Mouse (Mus musculus): Measurements from ENCODE around the gene Emp1. TPM values are rescaled to one million over a fixed set of nuclear protein-coding genes. Genes with fewer than 3 reads are reported as not detected.

The Emp1 gene
- polyA plus RNA-seq, 1 experiment from 2014 or later, result 37.4 TPM

DNA sequence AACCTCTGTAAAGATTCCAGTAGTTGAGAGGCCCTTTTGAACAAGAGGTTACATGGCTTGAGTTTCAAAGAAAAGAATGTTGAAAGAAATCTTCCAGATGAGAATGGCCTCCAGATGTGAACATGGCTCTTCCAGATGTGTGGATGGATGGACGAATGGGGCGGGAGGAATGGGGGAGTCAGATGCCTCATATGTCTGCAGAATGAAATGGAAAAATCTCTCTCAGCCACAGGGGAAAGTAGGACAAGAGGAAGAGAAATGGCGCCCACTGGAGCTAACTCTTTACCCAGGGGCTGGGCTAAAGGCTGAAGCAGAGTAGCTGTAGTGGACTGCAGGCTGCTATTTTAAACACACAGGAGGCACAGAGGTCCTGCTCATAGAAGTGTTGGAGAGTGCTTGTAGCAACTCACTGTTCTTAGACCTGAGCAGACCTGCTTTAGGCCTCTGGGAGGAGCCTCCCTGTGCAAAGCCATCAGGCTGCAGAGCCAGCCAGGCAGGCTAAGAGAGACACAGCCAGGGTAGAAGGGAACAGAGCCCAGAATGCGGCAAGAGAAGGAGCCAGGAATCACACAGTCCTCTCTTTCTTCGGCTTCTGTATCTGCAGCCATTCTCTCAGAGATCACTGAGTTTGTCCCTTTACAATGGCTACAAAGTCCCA lies 28.2 kb upstream of the Emp1 start:
- H3K27ac ChIP-seq (replicated peaks), result peak overlapping the region; percentile 63

DNA sequence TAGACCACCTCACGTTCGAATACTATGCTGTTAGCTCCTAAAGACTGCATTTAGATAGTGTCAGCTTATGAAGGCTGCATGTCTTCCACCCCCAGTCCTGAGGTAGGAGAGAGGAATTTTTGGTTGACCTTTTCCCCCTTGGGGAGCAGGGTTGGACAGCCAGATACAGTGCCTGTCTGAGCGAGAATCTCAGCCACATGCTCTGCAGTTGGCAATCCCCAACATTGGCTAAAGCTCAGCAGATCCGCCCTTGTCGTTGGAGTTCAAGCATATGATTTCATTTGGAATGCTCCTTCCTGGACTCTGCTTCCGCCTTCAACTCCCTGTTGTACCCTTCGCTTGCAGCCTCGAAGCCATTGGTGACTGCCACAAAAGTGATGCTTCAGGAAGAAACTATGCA lies 26.0 kb upstream of the Emp1 start:
- Histone ChIP-seq H3K4me1 (peaks cover 35% of the 10 kb centered on the region), H3K9me3 (no peaks in the 10 kb centered on the region), H3K4me2 (no peak overlapping the region), H3K9ac (no peak overlapping the region), H3K27me3 (replicated peaks) (no peaks in the 10 kb centered on the region), H3K36me3 (no peaks in the 10 kb centered on the region), H3K27ac (replicated peaks) (no peak overlapping the region), H3K4me3 (no peak overlapping the region)
- ATAC-seq (ENCODE audit: extremely low read depth, insufficient number of reproducible peaks, low FRiP score, low TSS enrichment), result no peak
- 83% methylated on average over 8 of the region's 8 CpGs for WGBS

More for the DNA sequence above, 28.2 kb upstream of the Emp1 start:
- Histone ChIP-seq H3K4me1 (peaks cover 30% of the 10 kb centered on the region), H3K9ac (no peak overlapping the region; the same call in 1 of the 2 replicates), H3K9me3 (no peaks in the 10 kb centered on the region), H3K4me2 (no peak overlapping the region), H3K4me3 (no peak overlapping the region), H3K27me3 (replicated peaks) (no peaks in the 10 kb centered on the region), H3K36me3 (no peaks in the 10 kb centered on the region)
- ATAC-seq (ENCODE audit: extremely low read depth, insufficient number of reproducible peaks, low FRiP score, low TSS enrichment), result no peak
- WGBS, result 46% methylated on average over 5 of the region's 5 CpGs

DNA sequence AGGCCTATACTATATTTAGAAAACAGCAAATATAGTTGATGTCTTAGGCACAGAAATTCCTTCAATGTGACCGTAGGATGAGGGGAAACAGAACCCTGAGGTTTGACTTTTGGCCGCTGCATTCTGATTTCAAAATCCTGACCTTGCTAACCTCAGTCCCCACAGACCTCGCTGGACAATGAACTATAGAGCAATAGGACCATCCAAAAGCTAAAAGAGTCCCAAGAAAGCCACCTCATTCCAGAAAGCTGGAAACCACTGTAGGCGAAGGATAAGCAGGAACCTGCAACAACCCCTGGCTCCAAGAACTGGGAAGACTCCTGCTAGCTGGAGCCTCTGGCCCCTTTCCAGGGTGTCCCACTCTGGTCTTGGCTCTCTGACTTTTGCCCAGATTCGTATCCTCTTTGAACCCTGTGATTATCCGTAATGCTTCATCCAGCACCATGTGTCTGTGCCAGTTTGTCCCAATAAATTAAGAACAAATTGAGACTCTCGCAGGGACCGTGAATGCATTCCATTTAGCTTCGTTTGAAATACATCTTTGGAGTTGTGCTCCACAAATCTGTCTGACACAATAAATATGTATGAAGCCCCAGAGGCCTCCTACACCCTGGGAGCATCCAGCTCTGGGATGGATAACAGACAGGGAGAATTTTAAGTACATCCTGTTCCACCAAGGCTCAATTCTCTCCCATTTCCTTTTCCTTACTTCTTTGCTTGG lies 21.8 kb upstream of the Emp1 start:
- Histone ChIP-seq H3K4me3 (no peak overlapping the region), H3K9ac (no peak overlapping the region), H3K4me2 (no peak overlapping the region), H3K27ac (replicated peaks) (peak overlapping the region; percentile 53), H3K9me3 (no peaks in the 10 kb centered on the region), H3K36me3 (no peaks in the 10 kb centered on the region), H3K4me1 (peaks cover 5% of the 10 kb centered on the region; the same call in 1 of the 2 replicates), H3K27me3 (replicated peaks) (no peaks in the 10 kb centered on the region)
- ATAC-seq (ENCODE audit: extremely low read depth, insufficient number of reproducible peaks, low FRiP score, low TSS enrichment), result no peak
- 62% methylated on average over 9 of the region's 9 CpGs for WGBS

DNA sequence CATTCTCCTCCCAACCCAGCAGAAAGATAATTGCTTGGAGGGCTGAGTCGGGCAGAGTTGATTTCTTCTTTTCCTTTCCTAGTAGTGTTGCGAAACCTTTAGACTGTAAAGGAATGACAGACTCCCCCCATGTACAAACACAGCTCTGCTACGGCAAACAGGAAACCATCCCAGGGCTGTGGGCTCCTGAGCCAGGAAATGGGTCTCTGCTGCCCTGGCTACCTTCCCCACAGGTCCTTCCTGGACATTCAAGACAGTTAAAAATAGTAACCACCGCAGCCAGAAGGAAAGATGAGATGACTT lies 21.3 kb upstream of the Emp1 start:
- no peaks in the 10 kb centered on the region for H3K9me3 ChIP-seq
- H3K27me3 ChIP-seq (replicated peaks), result no peaks in the 10 kb centered on the region
- H3K4me3 ChIP-seq, result no peak overlapping the region
- no peak overlapping the region for H3K9ac ChIP-seq
- H3K4me1 ChIP-seq, result peaks cover 5% of the 10 kb centered on the region; the same call in 1 of the 2 replicates
- H3K4me2 ChIP-seq, result no peak overlapping the region
- ATAC-seq (ENCODE audit: extremely low read depth, insufficient number of reproducible peaks, low FRiP score, low TSS enrichment), result no peak
- H3K36me3 ChIP-seq, result no peaks in the 10 kb centered on the region
- H3K27ac ChIP-seq (replicated peaks), result peak overlapping the region; percentile 53
- WGBS, result 56% methylated on average over 4 of the region's 4 CpGs

DNA sequence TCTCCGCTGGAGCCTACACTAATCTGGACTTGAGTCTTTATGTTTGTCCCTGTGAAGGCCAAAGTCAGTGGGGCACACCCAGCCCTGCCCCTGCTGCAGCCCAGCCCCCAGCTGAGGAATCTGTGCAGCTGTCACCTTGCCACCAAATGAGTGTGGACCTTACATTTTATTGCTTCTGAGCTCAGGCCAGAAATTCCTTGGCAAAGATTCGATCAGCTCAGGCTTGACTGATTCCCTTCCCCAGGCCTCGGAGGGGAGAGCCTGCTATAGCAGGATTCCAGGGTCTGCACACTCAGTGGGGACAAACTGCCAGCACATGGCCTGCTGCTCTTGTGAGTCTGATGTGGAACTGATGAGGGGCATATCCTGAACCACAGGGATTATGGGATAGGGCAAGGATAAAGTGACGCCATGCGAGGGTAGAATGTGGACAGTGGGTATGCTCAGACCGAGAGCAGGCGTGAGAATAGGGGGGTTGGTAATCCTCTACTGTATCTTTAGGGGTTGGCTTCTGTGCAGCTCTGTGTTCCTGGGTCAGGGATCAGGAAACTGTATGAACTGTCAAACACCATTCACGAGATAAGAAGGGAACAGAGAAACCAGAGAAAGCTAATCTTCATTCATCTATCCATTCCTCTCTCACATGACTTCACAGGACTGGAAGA lies 10.6 kb upstream of the Emp1 start:
- Histone ChIP-seq H3K9me3 (no peaks in the 10 kb centered on the region), H3K9ac (peak overlapping the region; percentile 28; the same call in 1 of the 2 replicates), H3K27ac (replicated peaks) (no peak overlapping the region), H3K36me3 (no peaks in the 10 kb centered on the region), H3K4me1 (peaks cover 10% of the 10 kb centered on the region), H3K4me3 (no peak overlapping the region), H3K4me2 (no peak overlapping the region), H3K27me3 (replicated peaks) (no peaks in the 10 kb centered on the region)
- ATAC-seq (ENCODE audit: extremely low read depth, insufficient number of reproducible peaks, low FRiP score, low TSS enrichment), result no peak
- WGBS, result 56% methylated on average over 8 of the region's 8 CpGs

DNA sequence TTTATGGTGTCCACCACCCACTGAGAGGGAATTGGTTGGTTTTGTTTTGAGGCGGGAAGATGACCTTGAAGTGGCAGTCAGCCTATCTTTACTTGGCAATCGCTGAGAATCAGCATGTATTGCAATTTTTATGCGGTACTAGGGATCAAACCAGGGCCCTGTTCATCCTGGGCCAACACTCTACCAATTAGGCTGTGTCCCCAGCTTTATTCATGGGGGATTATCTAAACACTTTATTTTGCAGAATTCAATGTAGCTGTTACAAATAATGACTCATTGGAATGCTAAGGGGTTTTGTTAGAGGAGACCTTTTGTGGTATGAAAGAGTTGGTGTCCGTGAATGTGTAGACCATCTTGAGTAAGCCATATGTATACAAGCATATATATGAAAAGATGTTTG lies 9.8 kb upstream of the Emp1 start:
- no peak overlapping the region for H3K4me2 ChIP-seq
- no peak overlapping the region for H3K9ac ChIP-seq
- peaks cover 10% of the 10 kb centered on the region for H3K4me1 ChIP-seq
- no peaks in the 10 kb centered on the region for H3K27me3 ChIP-seq (replicated peaks)
- WGBS, result 73% methylated on average over 4 of the region's 4 CpGs
- H3K9me3 ChIP-seq, result no peaks in the 10 kb centered on the region
- no peaks in the 10 kb centered on the region for H3K36me3 ChIP-seq
- H3K4me3 ChIP-seq, result no peak overlapping the region
- no peak overlapping the region for H3K27ac ChIP-seq (replicated peaks)
- ATAC-seq (ENCODE audit: extremely low read depth, insufficient number of reproducible peaks, low FRiP score, low TSS enrichment), result no peak

DNA sequence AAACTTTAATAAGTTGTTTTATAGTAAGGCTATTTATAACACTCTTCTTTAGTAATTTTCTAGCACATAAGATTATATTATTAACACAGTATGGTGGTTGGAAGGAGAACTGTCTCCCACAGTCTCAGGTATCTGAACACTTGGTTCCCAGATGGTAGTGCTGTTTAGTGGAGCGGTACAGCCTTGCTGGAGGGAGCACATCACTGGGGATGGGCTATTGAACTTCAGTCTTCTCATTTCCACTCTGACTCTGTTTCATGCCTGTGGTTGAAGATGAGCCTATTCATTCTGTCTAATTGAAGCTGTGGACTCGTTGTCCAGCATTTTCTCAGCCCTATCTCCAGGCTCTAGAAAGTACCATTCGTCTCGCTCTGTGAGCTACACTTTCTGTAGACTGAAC lies 7.4 kb upstream of the Emp1 start:
- Histone ChIP-seq H3K36me3 (no peaks in the 10 kb centered on the region), H3K4me1 (peaks cover 10% of the 10 kb centered on the region), H3K4me2 (no peak overlapping the region), H3K9me3 (no peaks in the 10 kb centered on the region), H3K27ac (replicated peaks) (no peak overlapping the region), H3K9ac (no peak overlapping the region), H3K4me3 (no peak overlapping the region), H3K27me3 (replicated peaks) (no peaks in the 10 kb centered on the region)
- no peak for ATAC-seq (ENCODE audit: extremely low read depth, insufficient number of reproducible peaks, low FRiP score, low TSS enrichment)
- 82% methylated on average over 4 of the region's 4 CpGs for whole genome bisulfite sequencing

DNA sequence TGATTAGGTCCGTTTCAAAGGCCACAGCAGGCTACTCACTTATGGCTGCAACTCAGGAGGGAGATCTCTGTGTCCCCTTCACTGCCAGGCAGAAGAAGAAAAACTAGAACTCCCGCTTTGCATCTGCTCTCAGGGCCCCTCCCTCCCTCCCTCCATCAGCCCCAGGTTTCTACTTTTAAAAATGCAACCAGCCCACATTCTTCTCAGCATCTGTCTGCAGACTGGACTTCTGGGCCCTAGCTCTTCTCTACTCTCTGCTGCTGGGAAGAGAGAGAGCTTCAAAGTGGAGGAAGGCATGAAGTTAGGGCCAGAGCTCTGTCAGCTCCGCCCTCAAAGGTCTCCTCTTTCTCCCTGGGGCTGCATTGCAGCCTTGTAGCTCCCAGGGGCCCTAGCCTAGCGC lies 2.0 kb upstream of the Emp1 start:
- no peak overlapping the region for H3K27ac ChIP-seq (replicated peaks)
- no peak overlapping the region for H3K9ac ChIP-seq
- 52% methylated on average over 4 of the region's 4 CpGs for WGBS

DNA sequence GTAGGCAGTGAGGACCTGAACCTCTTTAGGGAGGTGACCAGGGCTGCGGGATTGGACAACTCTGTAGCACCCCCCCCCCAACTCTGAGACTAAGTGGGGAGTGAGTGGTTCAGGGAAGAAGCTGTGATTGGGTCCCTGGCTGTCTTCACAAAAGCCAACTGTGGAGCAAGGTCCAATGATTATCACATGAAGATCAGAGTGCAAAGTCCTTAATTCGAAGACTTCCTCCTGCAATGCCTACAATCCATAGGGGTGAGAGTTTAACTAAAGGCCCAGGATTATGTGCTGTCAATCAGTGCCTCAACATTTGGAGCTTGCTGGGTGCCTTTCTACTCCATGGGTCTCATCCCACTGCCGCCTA lies 267 bp upstream of the Emp1 start:
- Histone ChIP-seq H3K9me3 (no peaks in the 10 kb centered on the region), H3K4me3 (peak overlapping the region; percentile 58), H3K36me3 (0 out of 2 replicates have a peak, but pooled peaks cover 6% of the 10 kb centered on the region), H3K9ac (0 out of 2 replicates have a peak overlapping the region, but pooled peaks have one; percentile 33), H3K27ac (replicated peaks) (peak overlapping the region; percentile 92), H3K4me1 (peaks cover 26% of the 10 kb centered on the region), H3K27me3 (replicated peaks) (no peaks in the 10 kb centered on the region), H3K4me2 (peak overlapping the region; percentile 63)
- ATAC-seq (ENCODE audit: extremely low read depth, insufficient number of reproducible peaks, low FRiP score, low TSS enrichment), result no peak
- WGBS, result 60% methylated on average over 3 of the region's 3 CpGs

More for the DNA sequence above, 2.0 kb upstream of the Emp1 start:
- Histone ChIP-seq H3K4me2 (no peak overlapping the region), H3K36me3 (no peaks in the 10 kb centered on the region), H3K9me3 (no peaks in the 10 kb centered on the region), H3K27me3 (replicated peaks) (no peaks in the 10 kb centered on the region), H3K4me1 (peaks cover 14% of the 10 kb centered on the region), H3K4me3 (no peak overlapping the region)
- ATAC-seq (ENCODE audit: extremely low read depth, insufficient number of reproducible peaks, low FRiP score, low TSS enrichment), result no peak

DNA sequence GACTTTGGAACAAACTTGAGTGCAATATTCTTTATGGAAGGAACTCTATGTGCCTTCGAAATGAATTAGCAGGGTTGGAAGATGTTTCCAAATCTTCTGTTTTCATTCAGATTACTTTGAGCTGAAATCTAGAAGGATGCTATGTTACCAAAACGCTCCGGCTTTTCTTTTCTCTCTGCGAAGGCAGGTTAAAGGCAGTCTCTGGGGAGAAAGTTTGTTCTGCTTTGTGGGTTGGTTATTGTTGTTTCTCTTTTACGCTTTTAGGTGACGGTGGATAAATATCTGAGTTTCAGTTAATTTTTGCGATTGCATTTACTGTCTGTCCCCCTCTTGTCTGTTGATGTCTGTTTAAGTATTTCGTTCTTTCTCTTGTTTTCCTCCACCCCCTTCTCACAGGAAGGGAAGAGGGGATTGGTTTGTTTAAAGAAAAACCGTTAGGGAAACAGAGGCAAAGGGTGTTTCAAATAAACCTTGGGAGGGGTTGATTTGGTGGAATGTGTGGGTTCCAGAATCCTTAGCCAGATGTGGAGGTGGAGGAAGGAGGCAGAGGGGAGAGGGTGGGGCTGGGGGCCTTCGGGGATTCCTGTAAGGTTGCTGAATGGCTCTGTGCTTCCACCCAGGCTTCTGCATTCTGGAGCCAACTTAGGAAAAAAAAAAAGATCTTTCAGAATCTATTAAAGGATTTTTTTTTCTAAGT lies 1.1 kb downstream of the Emp1 start:
- Histone ChIP-seq H3K9me3 (no peaks in the 10 kb centered on the region), H3K9ac (peak overlapping the region; percentile 82), H3K27me3 (replicated peaks) (no peaks in the 10 kb centered on the region), H3K36me3 (0 out of 2 replicates have a peak, but pooled peaks cover 6% of the 10 kb centered on the region), H3K27ac (replicated peaks) (peak overlapping the region; percentile 92), H3K4me2 (peak overlapping the region; percentile 63), H3K4me3 (peak overlapping the region; percentile 58), H3K4me1 (peaks cover 37% of the 10 kb centered on the region)
- no peak for ATAC-seq (ENCODE audit: extremely low read depth, insufficient number of reproducible peaks, low FRiP score, low TSS enrichment)
- WGBS, result 44% methylated on average over 10 of the region's 10 CpGs

DNA sequence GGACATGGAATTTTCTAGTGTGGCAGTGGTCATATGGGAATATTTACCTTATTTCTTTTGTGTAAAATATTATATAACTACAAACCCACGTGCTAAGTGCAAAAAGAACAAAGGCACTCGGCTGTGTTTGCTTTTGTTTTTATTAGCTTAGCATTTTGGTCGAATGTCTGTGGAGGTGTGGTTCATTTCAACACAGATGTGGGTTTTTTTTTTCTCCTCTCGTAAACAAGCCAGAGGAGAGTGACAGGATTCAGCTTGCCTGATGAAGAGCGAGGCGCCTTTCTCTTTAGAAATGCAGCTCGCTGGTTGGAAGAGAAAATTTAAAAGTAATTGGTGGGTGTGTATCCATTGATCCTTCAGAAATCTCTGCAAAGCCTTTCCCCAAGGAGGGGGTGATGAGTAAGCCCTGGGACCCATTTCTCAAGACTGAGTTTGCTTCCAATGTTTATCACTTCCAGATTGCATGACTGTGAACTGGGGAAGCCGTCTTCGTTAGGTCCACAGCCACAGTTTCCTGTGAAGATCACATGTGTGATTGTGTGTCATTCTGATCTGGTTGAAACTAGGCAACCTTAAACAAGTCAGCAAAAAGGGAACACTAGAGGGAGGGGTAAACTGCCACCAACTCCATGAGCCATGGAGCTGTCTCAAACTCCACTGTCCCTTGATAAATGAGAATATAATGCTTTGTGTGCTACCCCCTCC lies 1.8 kb downstream of the Emp1 start:
- Histone ChIP-seq H3K9me3 (no peaks in the 10 kb centered on the region), H3K4me1 (peaks cover 43% of the 10 kb centered on the region), H3K4me3 (peak overlapping the region; percentile 58), H3K27ac (replicated peaks) (peak overlapping the region; percentile 92), H3K4me2 (peak overlapping the region; percentile 63), H3K36me3 (0 out of 2 replicates have a peak, but pooled peaks cover 6% of the 10 kb centered on the region), H3K9ac (peak overlapping the region; percentile 82), H3K27me3 (replicated peaks) (no peaks in the 10 kb centered on the region)
- 36% methylated on average over 9 of the region's 9 CpGs for WGBS
- no peak for ATAC-seq (ENCODE audit: extremely low read depth, insufficient number of reproducible peaks, low FRiP score, low TSS enrichment)

All from heart, embryonic 13.5 days (tissue).